Mouse (Mus musculus) adrenal gland, adult 18-20 months (tissue): ENCODE data around the gene Kcp. TPM values are rescaled to one million over a fixed set of nuclear protein-coding genes. Genes with fewer than 3 reads are reported as not detected.

Experiments
- DNase-seq, 2 experiments: peaks; one replicate each; pipeline ENCODE4 v3.0.0; 2021 to 2022; ENCODE audit warnings: low spot score in 2 of 2
- total RNA-seq, 2 experiments: library from RNA; stranded (reverse); gene quantifications; 1 replicate in 1 of 2; 2 replicates in 1 of 2; pipeline ENCODE4 v1.2.3; 2021

Kcp gene
- total RNA-seq, 2 experiments from 2014 or later = 2.4 to 7.9 TPM

- no peak for DNase-seq
Measured at GRCm38 (mm10) chr6:29523301-29524033, 15.7 kb upstream of the Kcp start.

- no peak for DNase-seq
Measured at GRCm38 (mm10) chr6:29522626-29523300, 15.0 kb upstream of the Kcp start.

- DNase-seq = peak; percentile 69 to 79
Measured at GRCm38 (mm10) chr6:29517139-29517538, 9.4 kb upstream of the Kcp start.

GRCm38 (mm10) chr6:29513284-29513683 lies 5.5 kb upstream of the Kcp start:
- no peak for DNase-seq

- no peak for DNase-seq
Measured at GRCm38 (mm10) chr6:29509086-29509485, 1.3 kb upstream of the Kcp start.

GRCm38 (mm10) chr6:29506834-29507233 lies 918 bp downstream of the Kcp start:
- no peak for DNase-seq

- DNase-seq = no peak
Measured at GRCm38 (mm10) chr6:29505493-29505892, 2.3 kb downstream of the Kcp start.

- no peak for DNase-seq
Measured at GRCm38 (mm10) chr6:29501599-29501998, 6.2 kb downstream of the Kcp start.

- DNase-seq = no peak
Measured at GRCm38 (mm10) chr6:29500810-29501209, 6.9 kb downstream of the Kcp start.

GRCm38 (mm10) chr6:29500177-29500576 lies 7.6 kb downstream of the Kcp start:
- DNase-seq = no peak

GRCm38 (mm10) chr6:29497791-29498190 lies 10.0 kb downstream of the Kcp start:
- no peak for DNase-seq

- DNase-seq = no peak
Measured at GRCm38 (mm10) chr6:29496270-29496669, 11.5 kb downstream of the Kcp start.

- peak; percentile 30 to 40 for DNase-seq
Measured at GRCm38 (mm10) chr6:29494101-29494500, 13.7 kb downstream of the Kcp start.

GRCm38 (mm10) chr6:29485951-29486350 lies 21.8 kb downstream of the Kcp start:
- DNase-seq = no peak

- peak; percentile 57 to 74 for DNase-seq
Measured at GRCm38 (mm10) chr6:29484716-29485559, 22.8 kb downstream of the Kcp start.

- no peak for DNase-seq
Measured at GRCm38 (mm10) chr6:29482691-29483090, 25.1 kb downstream of the Kcp start.

- DNase-seq = no peak
Measured at GRCm38 (mm10) chr6:29474736-29475135, 33.0 kb downstream of the Kcp start.

- peak; percentile 72 to 75 for DNase-seq
Measured at GRCm38 (mm10) chr6:29473941-29474691, 33.6 kb downstream of the Kcp start.

GRCm38 (mm10) chr6:29471137-29471536 lies 36.6 kb downstream of the Kcp start, which contains the start of gene Atp6v1fnb:
TSS of gene Atp6v1fnb (plus strand) at chr6:29471437.
- DNase-seq = no peak

- no peak for DNase-seq
Measured at GRCm38 (mm10) chr6:29468851-29469250, 38.9 kb downstream of the Kcp start.
